Mouse (Mus musculus): ENCODE measurements around the gene Fanca. TPM values are rescaled to one million over a fixed set of nuclear protein-coding genes. Genes with fewer than 3 reads are reported as not detected.

Fanca gene
- polyA plus RNA-seq, 1 experiment from 2014 or later, result 15.2 TPM

- Histone ChIP-seq H3K4me3 (peak overlapping the region; percentile 87), H3K9ac (replicated peaks) (peak overlapping the region; percentile 97), H3K36me3 (peaks cover 52% of the 10 kb centered on the region), H3K4me1 (peaks cover 22% of the 10 kb centered on the region), H3K27me3 (no peaks in the 10 kb centered on the region), H3K9me3 (no peaks in the 10 kb centered on the region), H3K4me2 (replicated peaks) (peak overlapping the region; percentile 79), H3K27ac (replicated peaks) (no peak overlapping the region)
- 68% methylated on average over 6 of the region's 6 CpGs for WGBS
- ATAC-seq (replicated peaks), result no peak
These were observed 63.2 kb downstream of the Fanca start for GRCm38 (mm10) chr8:123255170-123255569.

DNA sequence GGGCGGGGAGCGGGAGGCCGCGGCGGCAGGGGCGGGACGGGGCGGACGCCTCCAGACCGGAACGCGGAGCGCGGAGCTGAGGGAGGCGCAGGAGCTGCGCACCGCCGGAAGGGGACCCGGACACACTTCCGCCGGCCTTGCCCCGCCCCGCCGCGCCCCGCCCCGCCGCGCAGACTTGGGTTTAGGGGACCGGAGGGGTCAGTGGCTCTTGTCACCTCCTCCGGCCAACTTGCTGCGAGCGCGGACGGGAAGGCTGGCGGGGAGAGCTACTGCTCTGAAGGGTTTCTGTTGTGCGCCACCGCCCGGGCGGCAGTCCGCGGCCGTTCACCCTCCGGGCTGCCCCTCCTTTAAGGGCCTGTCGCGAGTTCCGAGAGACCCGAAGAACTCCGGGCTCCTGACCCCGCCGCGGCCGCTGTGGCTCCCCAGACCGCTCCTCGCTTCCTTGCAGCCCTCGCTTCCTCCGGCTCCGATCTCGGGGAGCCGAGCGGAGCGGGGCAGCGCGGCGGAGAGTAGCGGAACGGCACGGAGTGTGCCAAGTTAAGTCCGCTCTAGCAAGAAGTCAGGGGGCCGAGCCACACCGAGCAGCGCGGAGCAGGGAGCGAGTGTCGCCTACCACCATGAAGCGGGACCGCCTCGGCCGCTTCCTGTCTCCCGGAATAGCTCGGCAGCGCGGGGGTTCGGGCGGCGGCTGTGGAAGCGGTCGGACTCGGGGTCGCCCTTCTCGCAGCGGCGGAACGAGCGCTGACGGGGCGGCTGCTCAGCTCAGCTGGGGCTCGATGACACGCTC, 64.1 kb downstream of the Fanca start, which contains the start of the genes Zfp276 and Vps9d1:
Zfp276 (plus strand) TSS at position 97 of the 787 bp plus-strand sequence.
Vps9d1 (minus strand) TSS at position 250 of the 787 bp plus-strand sequence.
- peak; percentile 97 for ATAC-seq (replicated peaks)
- peak within 1 kb of the TSS; percentile 87 for H3K4me3 ChIP-seq
- H3K9ac ChIP-seq (replicated peaks), result peak within 1 kb of the TSS; percentile 97
- H3K36me3 ChIP-seq, result peaks cover 52% of the 10 kb centered on the region
- no peaks in the 10 kb centered on the region for H3K9me3 ChIP-seq
- H3K27me3 ChIP-seq, result no peaks in the 10 kb centered on the region
- H3K4me2 ChIP-seq (replicated peaks), result peak within 1 kb of the TSS; percentile 79
- under 1% methylated on average over 95 of the region's 99 CpGs for WGBS
- peak within 1 kb of the TSS; percentile 85 for H3K27ac ChIP-seq (replicated peaks)
- H3K4me1 ChIP-seq, result peaks cover 22% of the 10 kb centered on the region

DNA sequence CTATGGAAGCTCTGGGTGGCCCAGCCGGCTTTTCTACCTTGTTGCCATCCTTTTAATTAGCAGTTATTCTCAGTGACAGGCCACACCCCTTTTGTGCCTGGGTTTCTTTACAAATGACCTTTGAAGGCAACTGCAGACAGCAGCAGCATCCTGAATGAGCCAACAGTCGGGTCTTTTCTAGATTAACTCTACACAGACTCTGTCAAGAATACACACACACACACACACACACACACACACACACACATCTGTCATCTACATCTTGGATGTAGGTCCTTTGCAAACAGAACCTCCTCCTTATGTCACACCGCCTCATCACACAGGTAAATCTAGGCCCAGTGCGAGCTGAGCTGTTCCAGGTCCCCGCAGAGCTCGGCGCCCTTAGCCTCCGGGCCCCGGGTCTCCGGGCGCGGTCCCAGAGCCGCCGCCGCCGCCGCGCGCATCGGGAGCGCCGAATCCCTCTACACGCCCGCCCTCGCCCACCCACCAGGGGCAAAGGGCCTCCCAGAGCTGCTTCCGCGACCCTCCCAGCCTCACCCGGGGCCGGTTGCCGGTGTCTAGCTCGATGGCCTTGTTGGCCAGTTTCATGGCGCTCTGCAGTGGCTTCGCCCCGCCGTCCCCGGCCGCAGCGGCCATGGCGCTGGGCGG, 64.8 kb downstream of the Fanca start:
- peak; percentile 75 for ATAC-seq (replicated peaks)
- peak overlapping the region; percentile 85 for H3K27ac ChIP-seq (replicated peaks)
- peak overlapping the region; percentile 97 for H3K9ac ChIP-seq (replicated peaks)
- peaks cover 53% of the 10 kb centered on the region for H3K36me3 ChIP-seq
- peaks cover 22% of the 10 kb centered on the region for H3K4me1 ChIP-seq
- H3K9me3 ChIP-seq, result no peaks in the 10 kb centered on the region
- peak overlapping the region; percentile 79 for H3K4me2 ChIP-seq (replicated peaks)
- H3K4me3 ChIP-seq, result peak overlapping the region; percentile 87
- no peaks in the 10 kb centered on the region for H3K27me3 ChIP-seq
- 0% methylated on average over 40 of the region's 40 CpGs for WGBS

GRCm38 (mm10) chr8:123252925-123253324, 65.5 kb downstream of the Fanca start:
- H3K9me3 ChIP-seq, result no peaks in the 10 kb centered on the region
- H3K4me2 ChIP-seq (replicated peaks), result peak overlapping the region; percentile 79
- no peak for ATAC-seq (replicated peaks)
- H3K27ac ChIP-seq (replicated peaks), result no peak overlapping the region; the same call in 1 of the 2 replicates
- peak overlapping the region; percentile 97 for H3K9ac ChIP-seq (replicated peaks)
- peaks cover 22% of the 10 kb centered on the region for H3K4me1 ChIP-seq
- peak overlapping the region; percentile 87 for H3K4me3 ChIP-seq
- H3K27me3 ChIP-seq, result no peaks in the 10 kb centered on the region
- H3K36me3 ChIP-seq, result peaks cover 53% of the 10 kb centered on the region
- 48% methylated on average over 4 of the region's 4 CpGs for WGBS

DNA sequence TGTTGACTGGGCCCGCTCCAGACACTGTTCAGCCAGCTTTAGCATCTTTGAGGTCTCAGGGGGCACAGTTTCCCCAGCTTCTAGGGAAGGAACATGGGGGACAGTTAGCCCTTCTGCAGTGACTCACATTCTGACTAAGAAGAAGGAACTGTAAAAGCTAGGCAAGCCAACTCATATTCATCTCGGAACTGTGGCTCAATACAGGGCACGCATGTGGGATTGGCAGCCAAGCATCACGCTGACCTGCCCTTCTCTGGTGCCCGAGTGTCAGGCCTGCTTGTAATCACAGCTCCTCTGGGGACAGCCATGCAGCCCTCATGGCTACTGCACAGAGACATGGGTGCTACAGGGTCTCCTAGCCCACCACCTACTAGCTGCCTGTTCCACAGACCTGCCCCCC, 67.4 kb downstream of the Fanca start:
- peaks cover 55% of the 10 kb centered on the region for H3K36me3 ChIP-seq
- H3K4me1 ChIP-seq, result peaks cover 22% of the 10 kb centered on the region
- H3K9ac ChIP-seq (replicated peaks), result no peak overlapping the region
- 89% methylated on average over 5 of the region's 5 CpGs for WGBS
- H3K9me3 ChIP-seq, result no peaks in the 10 kb centered on the region
- H3K4me2 ChIP-seq (replicated peaks), result no peak overlapping the region
- no peak overlapping the region for H3K27ac ChIP-seq (replicated peaks)
- H3K27me3 ChIP-seq, result no peaks in the 10 kb centered on the region
- H3K4me3 ChIP-seq, result no peak overlapping the region
- ATAC-seq (replicated peaks), result no peak

- no peak overlapping the region for H3K27ac ChIP-seq (replicated peaks)
- no peaks in the 10 kb centered on the region for H3K27me3 ChIP-seq
- no peaks in the 10 kb centered on the region for H3K9me3 ChIP-seq
- 94% methylated on average over 7 of the region's 8 CpGs for WGBS
- no peak overlapping the region for H3K9ac ChIP-seq (replicated peaks)
- peaks cover 70% of the 10 kb centered on the region for H3K36me3 ChIP-seq
- H3K4me3 ChIP-seq, result no peak overlapping the region
- H3K4me1 ChIP-seq, result peaks cover 9% of the 10 kb centered on the region
- H3K4me2 ChIP-seq (replicated peaks), result no peak overlapping the region
- ATAC-seq (replicated peaks), result no peak
These were observed 69.8 kb downstream of the Fanca start for GRCm38 (mm10) chr8:123248596-123248995.

- 95% methylated on average over 6 of the region's 6 CpGs for WGBS
- ATAC-seq (replicated peaks), result no peak
- Histone ChIP-seq H3K9ac (replicated peaks) (no peak overlapping the region), H3K9me3 (no peaks in the 10 kb centered on the region), H3K27ac (replicated peaks) (no peak overlapping the region), H3K4me3 (no peak overlapping the region), H3K4me2 (replicated peaks) (no peak overlapping the region), H3K36me3 (peaks cover 73% of the 10 kb centered on the region), H3K27me3 (no peaks in the 10 kb centered on the region), H3K4me1 (peaks cover 2% of the 10 kb centered on the region)
These were observed 70.6 kb downstream of the Fanca start for GRCm38 (mm10) chr8:123247748-123248147.

DNA sequence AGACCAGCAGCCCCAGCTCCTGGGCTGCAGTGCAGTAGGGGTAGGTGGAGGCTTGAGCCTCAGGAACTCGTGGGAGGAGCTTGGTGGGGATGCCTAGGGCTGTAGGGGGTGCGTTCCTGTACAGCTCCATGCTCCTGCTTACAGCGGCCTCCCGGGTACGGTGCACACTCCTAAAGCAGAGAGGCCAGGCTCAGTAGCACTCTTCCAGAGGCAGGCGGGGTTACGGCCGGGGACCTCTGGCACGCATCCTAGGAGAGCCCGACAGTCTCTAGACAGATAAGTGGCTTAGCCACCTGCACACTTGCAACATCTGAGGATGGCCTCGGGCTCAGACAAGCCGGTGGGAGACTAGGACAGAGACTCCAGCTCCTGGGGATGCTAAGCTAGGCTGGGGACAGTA, 72.8 kb downstream of the Fanca start:
- ATAC-seq (replicated peaks), result no peak
- Histone ChIP-seq H3K4me2 (replicated peaks) (no peak overlapping the region), H3K27me3 (no peaks in the 10 kb centered on the region), H3K36me3 (peaks cover 73% of the 10 kb centered on the region), H3K9ac (replicated peaks) (no peak overlapping the region), H3K4me1 (no peaks in the 10 kb centered on the region), H3K4me3 (no peak overlapping the region), H3K9me3 (no peaks in the 10 kb centered on the region), H3K27ac (replicated peaks) (no peak overlapping the region)
- 94% methylated on average over 12 of the region's 12 CpGs for WGBS

- Histone ChIP-seq H3K4me2 (replicated peaks) (no peak overlapping the region), H3K4me3 (no peak overlapping the region), H3K4me1 (no peaks in the 10 kb centered on the region), H3K9ac (replicated peaks) (no peak overlapping the region), H3K27ac (replicated peaks) (no peak overlapping the region), H3K9me3 (no peaks in the 10 kb centered on the region), H3K27me3 (no peaks in the 10 kb centered on the region), H3K36me3 (peaks cover 62% of the 10 kb centered on the region)
- no peak for ATAC-seq (replicated peaks)
- 98% methylated on average over 4 of the region's 4 CpGs for WGBS
These were observed 74.0 kb downstream of the Fanca start for GRCm38 (mm10) chr8:123244382-123244781.

- Histone ChIP-seq H3K9ac (replicated peaks) (no peak overlapping the region), H3K36me3 (peaks cover 48% of the 10 kb centered on the region), H3K27me3 (no peaks in the 10 kb centered on the region), H3K4me1 (no peaks in the 10 kb centered on the region), H3K9me3 (no peaks in the 10 kb centered on the region), H3K4me3 (no peak overlapping the region), H3K27ac (replicated peaks) (no peak overlapping the region), H3K4me2 (replicated peaks) (no peak overlapping the region)
- 73% methylated on average over 11 of the region's 11 CpGs for WGBS
- no peak for ATAC-seq (replicated peaks)
These were observed 75.3 kb downstream of the Fanca start for GRCm38 (mm10) chr8:123243053-123243452.

DNA sequence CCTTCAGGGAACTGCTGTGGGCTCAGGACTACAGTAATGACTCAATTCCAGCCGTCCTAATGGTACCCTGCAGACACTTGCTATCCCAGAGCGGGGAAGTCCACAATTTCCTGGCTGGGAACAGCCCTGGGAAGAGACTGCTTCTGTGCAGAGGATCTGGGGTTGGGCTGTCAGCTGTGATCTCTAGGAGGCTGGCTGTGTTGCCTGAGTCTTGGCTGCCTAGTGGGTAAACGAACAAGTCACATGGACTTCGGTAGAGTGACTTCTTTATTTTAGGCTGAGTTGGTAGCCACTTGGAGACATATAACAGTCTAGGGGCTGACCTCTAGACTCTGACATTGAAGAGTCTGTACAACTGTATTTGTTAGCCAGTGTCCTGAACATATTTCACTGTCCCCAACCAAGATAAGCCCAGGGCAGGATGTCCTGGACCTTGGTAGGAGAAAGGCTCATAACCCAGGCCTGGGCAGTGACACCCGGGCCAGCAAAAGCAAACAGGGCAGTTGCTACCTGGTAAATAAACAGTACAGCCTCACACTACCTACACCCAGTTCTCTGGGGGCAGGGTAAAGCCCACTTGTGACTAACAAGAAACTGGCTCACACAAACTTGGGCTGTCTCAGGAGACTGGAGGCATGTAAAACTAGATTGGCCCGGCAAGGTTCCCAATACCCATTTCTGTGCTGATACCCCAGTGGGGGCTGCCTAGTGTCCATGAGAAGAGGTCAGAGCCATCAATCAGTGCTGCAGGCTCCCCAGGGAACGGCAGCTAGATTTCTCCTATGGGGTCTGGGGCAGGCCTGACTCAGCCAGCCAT, 76.1 kb downstream of the Fanca start:
- no peak overlapping the region for H3K27ac ChIP-seq (replicated peaks)
- no peak for ATAC-seq (replicated peaks)
- H3K4me3 ChIP-seq, result no peak overlapping the region
- H3K4me2 ChIP-seq (replicated peaks), result no peak overlapping the region
- H3K9me3 ChIP-seq, result no peaks in the 10 kb centered on the region
- peaks cover 41% of the 10 kb centered on the region for H3K36me3 ChIP-seq
- no peak overlapping the region for H3K9ac ChIP-seq (replicated peaks)
- WGBS, result 87% methylated on average over 7 of the region's 7 CpGs
- no peaks in the 10 kb centered on the region for H3K27me3 ChIP-seq
- no peaks in the 10 kb centered on the region for H3K4me1 ChIP-seq

- H3K9ac ChIP-seq (replicated peaks), result no peak overlapping the region
- H3K27ac ChIP-seq (replicated peaks), result no peak overlapping the region
- H3K9me3 ChIP-seq, result no peaks in the 10 kb centered on the region
- H3K36me3 ChIP-seq, result peaks cover 12% of the 10 kb centered on the region; the same call in 1 of the 2 replicates
- no peak overlapping the region for H3K4me3 ChIP-seq
- no peak for ATAC-seq (replicated peaks)
- 89% methylated on average over 10 of the region's 10 CpGs for WGBS
- peaks cover 24% of the 10 kb centered on the region; the same call in 1 of the 2 replicates for H3K27me3 ChIP-seq
- H3K4me1 ChIP-seq, result peaks cover 20% of the 10 kb centered on the region
- no peak overlapping the region for H3K4me2 ChIP-seq (replicated peaks)
These were observed 79.0 kb downstream of the Fanca start for GRCm38 (mm10) chr8:123239398-123239797.

Measured in forebrain, embryonic 15.5 days (tissue).